Mouse (Mus musculus) liver, embryonic 13.5 days (tissue): ENCODE results near the gene Scaper. TPM values are rescaled to one million over a fixed set of nuclear protein-coding genes. Genes with fewer than 3 reads are reported as not detected.

Experiments
- polyA plus RNA-seq: library from polyadenylated mRNA; unstranded; fragments of >200 nt; fragmentation: Nextera tagmentation; extraction: Ambion mirVana; gene quantifications from 2 replicates; pipeline ENCODE4 v1.2.1, GENCODE M21; 2015

Scaper gene
- polyA plus RNA-seq, 1 experiment from 2014 or later: 1.9 TPM

Other genes starting within 250 kb of the Scaper start
- not detected in 2 replicates for gene 4930563M21Rik, start 72.4 kb upstream of the Scaper start, polyA plus RNA-seq
- gene Rcn2, start 103.7 kb upstream of the Scaper start, polyA plus RNA-seq: 36.7 and 39.9 TPM in 2 replicates
- 2.8 TPM in 2 replicates for gene Pstpip1, start 151.8 kb upstream of the Scaper start, polyA plus RNA-seq
- gene Tspan3, start 227.4 kb upstream of the Scaper start, polyA plus RNA-seq: 46.5 TPM in 2 replicates